Mouse (Mus musculus) liver, embryonic 14.5 days (tissue): Measurements from ENCODE around the gene Arhgap42.

Experiments
- CTCF ChIP-seq: IDR thresholded peaks from 2 replicates; pipeline ENCODE4 v1.5.1; 2016; ENCODE audit warnings: antibody characterized with exemption, low read depth, control low read depth
- EP300 ChIP-seq: IDR thresholded peaks from 2 replicates; pipeline ENCODE4 v1.6.1; 2016; ENCODE audit warnings: antibody characterized with exemption, low read depth

GRCm38 (mm10) chr9:9200827-9201388, 38.0 kb downstream of the Arhgap42 start:
- no peak for TF ChIP-seq CTCF
- TF ChIP-seq EP300: no peak
